Mouse (Mus musculus): Measurements from ENCODE around the gene Col25a1.

- TF ChIP-seq CTCF (IDR thresholded peaks at IDR 0.05; ENCODE audit: low read depth, low read length): no peak
- no peak for TF ChIP-seq POLR2A (IDR thresholded peaks at IDR 0.05; ENCODE audit: borderline replicate concordance, low read depth, low read length)
Measured at GRCm38 (mm10) chr3:130380299-130380845, 249.1 kb downstream of the Col25a1 start.
